Mouse (Mus musculus): ENCODE data around the gene Rimklb. TPM values are rescaled to one million over a fixed set of nuclear protein-coding genes. Genes with fewer than 3 reads are reported as not detected.

The Rimklb gene
- total and polyA plus RNA-seq, 2 experiments, result not detected

DNA sequence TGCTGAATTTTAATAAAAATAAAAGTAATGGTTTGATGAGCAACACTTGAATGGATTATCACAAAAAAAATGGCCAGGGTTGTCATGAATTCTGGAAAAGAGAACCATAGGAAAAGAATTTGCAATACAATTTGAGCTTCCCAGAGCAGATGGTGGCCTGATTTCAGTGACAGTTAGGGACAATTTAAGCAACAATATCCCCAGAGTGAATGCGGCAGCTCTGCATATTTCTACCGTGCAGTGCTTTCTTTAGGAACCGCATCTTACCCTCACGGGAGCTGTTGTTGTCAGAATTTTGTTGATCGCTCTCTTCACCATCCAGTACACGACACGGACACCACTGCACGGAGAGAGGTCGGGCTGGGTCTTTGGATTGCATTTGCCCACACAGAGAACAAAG, 41.0 kb upstream of the Rimklb start:
- TF ChIP-seq POLR2A (IDR thresholded peaks at IDR 0.05; ENCODE audit: extremely low read depth, insufficient read depth, low read length), result no peak
- no peak for TF ChIP-seq CTCF (IDR thresholded peaks at IDR 0.05; ENCODE audit: low read depth, low read length)
- H3K36me3 ChIP-seq (ENCODE audit: control insufficient read depth, insufficient read depth, low read length), result no peaks in the 10 kb centered on the region
- no peaks in the 10 kb centered on the region for H3K4me1 ChIP-seq (ENCODE audit: control insufficient read depth, insufficient read depth, low read length)
- 88% methylated on average over 9 of the region's 9 CpGs for WGBS
- H3K27me3 ChIP-seq (ENCODE audit: control insufficient read depth, insufficient read depth, low read length), result no peaks in the 10 kb centered on the region
- H3K79me2 ChIP-seq (ENCODE audit: control insufficient read depth, insufficient read depth, low read length), result no peaks in the 10 kb centered on the region
- H3K4me3 ChIP-seq (ENCODE audit: insufficient read depth, low read depth, low read length), result no peak overlapping the region
- H3K9ac ChIP-seq (ENCODE audit: low read depth, low read length), result no peak overlapping the region
- no peak overlapping the region for H3K27ac ChIP-seq (replicated peaks; ENCODE audit: insufficient read depth, low read depth, low read length)
- no peak for DNase-seq (ENCODE audit: extremely low read depth, low read depth, low spot score)

DNA sequence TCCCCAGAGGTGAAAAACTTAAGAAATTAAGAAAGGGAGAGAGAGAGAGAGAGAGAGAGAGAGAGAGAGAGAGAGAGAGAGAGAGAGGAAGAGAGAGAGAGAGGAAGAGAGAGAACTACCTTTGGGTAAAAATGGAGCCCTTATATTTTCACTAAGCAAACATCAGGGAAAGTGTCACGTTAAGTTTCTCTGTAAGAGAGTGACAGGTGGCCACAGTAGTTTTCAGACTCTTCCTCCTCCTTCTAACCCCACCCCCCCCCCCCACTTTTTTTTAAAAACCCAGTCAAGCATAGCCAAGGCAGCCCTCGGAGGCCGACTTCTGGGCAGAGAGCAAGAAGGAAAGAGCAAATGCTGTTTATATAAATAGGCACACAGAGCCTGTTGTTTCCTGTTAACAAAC, 35.5 kb upstream of the Rimklb start:
- TF ChIP-seq CTCF (IDR thresholded peaks at IDR 0.05; ENCODE audit: low read depth, low read length) (no peak), POLR2A (IDR thresholded peaks at IDR 0.05; ENCODE audit: extremely low read depth, insufficient read depth, low read length) (no peak)
- 56% methylated on average over 3 of the region's 3 CpGs for WGBS
- H3K27me3 ChIP-seq (ENCODE audit: control insufficient read depth, insufficient read depth, low read length), result no peaks in the 10 kb centered on the region; the same call in 1 of the 2 replicates
- no peak overlapping the region for H3K27ac ChIP-seq (replicated peaks; ENCODE audit: insufficient read depth, low read depth, low read length)
- DNase-seq (ENCODE audit: extremely low read depth, low read depth, low spot score), result no peak
- H3K4me3 ChIP-seq (ENCODE audit: insufficient read depth, low read depth, low read length), result no peak overlapping the region
- no peaks in the 10 kb centered on the region for H3K79me2 ChIP-seq (ENCODE audit: control insufficient read depth, insufficient read depth, low read length)
- H3K4me1 ChIP-seq (ENCODE audit: control insufficient read depth, insufficient read depth, low read length), result peaks cover 2% of the 10 kb centered on the region
- no peaks in the 10 kb centered on the region for H3K36me3 ChIP-seq (ENCODE audit: control insufficient read depth, insufficient read depth, low read length)
- no peak overlapping the region for H3K9ac ChIP-seq (ENCODE audit: low read depth, low read length)

DNA sequence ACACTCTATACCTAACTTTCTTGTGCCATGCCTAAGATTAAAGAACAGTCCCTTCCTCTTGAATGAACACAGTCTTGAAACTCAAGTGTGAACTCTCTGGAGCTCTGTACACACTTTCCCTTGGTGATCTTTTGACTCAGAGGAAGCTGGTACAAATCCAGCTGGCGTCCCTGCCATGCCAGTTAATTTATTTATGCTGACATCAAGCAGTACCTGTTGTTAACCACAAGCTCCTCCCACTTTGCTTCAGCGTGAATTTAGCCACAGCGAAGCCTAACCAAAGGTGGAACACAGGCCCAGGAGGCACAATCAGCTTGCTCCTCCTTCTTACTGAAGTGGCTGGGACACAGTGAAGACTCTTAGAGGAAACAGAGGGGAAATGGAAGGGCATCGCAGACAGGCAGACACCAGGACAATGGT, 34.3 kb upstream of the Rimklb start:
- peaks cover 2% of the 10 kb centered on the region for H3K4me1 ChIP-seq (ENCODE audit: control insufficient read depth, insufficient read depth, low read length)
- peak; percentile 62 for DNase-seq (ENCODE audit: extremely low read depth, low read depth, low spot score)
- no peak overlapping the region for H3K27ac ChIP-seq (replicated peaks; ENCODE audit: insufficient read depth, low read depth, low read length)
- 13% methylated on average over 4 of the region's 4 CpGs for WGBS
- no peak for TF ChIP-seq CTCF (IDR thresholded peaks at IDR 0.05; ENCODE audit: low read depth, low read length)
- TF ChIP-seq POLR2A (IDR thresholded peaks at IDR 0.05; ENCODE audit: extremely low read depth, insufficient read depth, low read length), result no peak
- no peaks in the 10 kb centered on the region for H3K79me2 ChIP-seq (ENCODE audit: control insufficient read depth, insufficient read depth, low read length)
- H3K4me3 ChIP-seq (ENCODE audit: insufficient read depth, low read depth, low read length), result no peak overlapping the region
- no peaks in the 10 kb centered on the region; the same call in 1 of the 2 replicates for H3K27me3 ChIP-seq (ENCODE audit: control insufficient read depth, insufficient read depth, low read length)
- no peaks in the 10 kb centered on the region for H3K36me3 ChIP-seq (ENCODE audit: control insufficient read depth, insufficient read depth, low read length)
- H3K9ac ChIP-seq (ENCODE audit: low read depth, low read length), result no peak overlapping the region

DNA sequence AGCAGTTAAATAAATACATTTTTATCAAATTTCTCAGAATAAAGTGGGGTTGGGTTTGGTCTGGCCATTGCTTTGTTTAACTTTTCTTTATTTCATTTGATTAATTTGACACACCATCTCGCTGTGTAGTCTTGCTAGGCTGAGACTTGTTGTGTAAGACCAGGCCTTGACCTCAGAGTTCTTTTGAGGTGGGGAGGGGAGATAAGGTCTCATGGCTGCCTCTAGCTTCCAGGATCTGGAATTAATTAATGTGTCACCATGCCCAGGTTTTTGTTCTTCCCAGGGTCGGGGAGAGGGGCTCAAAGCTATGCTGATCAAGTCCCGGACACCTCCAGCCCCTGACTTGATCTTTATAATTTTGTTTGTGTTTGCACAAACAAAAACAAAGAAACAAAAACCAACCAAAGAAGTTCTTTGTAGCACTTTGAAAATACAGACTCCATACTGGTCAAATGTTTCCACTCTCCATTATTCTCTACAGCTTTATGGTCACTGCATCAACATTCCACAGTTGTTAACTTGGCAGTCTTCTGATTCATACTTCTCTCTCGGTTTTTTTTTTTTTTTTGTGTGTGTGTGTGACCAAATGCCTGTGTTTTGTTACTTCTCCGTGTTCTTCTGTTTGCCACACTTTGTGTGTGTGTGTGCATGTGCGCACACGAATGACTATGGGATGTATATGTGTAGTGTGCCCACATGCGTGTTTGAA, 33.1 kb upstream of the Rimklb start:
- H3K36me3 ChIP-seq (ENCODE audit: control insufficient read depth, insufficient read depth, low read length), result no peaks in the 10 kb centered on the region
- WGBS, result 76% methylated on average over 8 of the region's 8 CpGs

DNA sequence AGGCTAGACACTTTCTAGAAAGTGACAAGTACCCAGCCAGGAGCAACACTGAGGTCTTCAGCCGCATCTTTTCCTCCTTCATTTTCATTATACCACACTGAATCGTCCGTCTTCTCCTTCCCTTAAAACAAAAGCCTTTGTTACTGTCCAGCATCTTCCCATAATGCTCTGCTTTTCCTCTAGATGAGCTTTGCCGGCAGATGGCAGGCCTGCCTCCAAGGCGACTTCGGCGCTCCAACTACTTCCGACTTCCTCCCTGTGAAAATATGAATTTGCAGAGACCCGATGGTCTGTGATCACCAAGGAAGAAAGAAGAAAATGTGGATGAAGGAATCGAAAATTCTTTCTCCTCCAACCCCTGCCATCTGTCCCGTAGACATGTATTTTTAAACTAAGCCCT, 29.6 kb upstream of the Rimklb start:
- WGBS, result 80% methylated on average over 11 of the region's 11 CpGs
- no peak for DNase-seq (ENCODE audit: extremely low read depth, low read depth, low spot score)
- Histone ChIP-seq H3K79me2 (ENCODE audit: control insufficient read depth, insufficient read depth, low read length) (no peaks in the 10 kb centered on the region), H3K36me3 (ENCODE audit: control insufficient read depth, insufficient read depth, low read length) (no peaks in the 10 kb centered on the region), H3K4me3 (ENCODE audit: insufficient read depth, low read depth, low read length) (no peak overlapping the region), H3K4me1 (ENCODE audit: control insufficient read depth, insufficient read depth, low read length) (peaks cover 2% of the 10 kb centered on the region), H3K27me3 (ENCODE audit: control insufficient read depth, insufficient read depth, low read length) (no peaks in the 10 kb centered on the region; the same call in 1 of the 2 replicates), H3K9ac (ENCODE audit: low read depth, low read length) (no peak overlapping the region), H3K27ac (replicated peaks; ENCODE audit: insufficient read depth, low read depth, low read length) (no peak overlapping the region)
- TF ChIP-seq POLR2A (IDR thresholded peaks at IDR 0.05; ENCODE audit: extremely low read depth, insufficient read depth, low read length), result no peak
- TF ChIP-seq CTCF (IDR thresholded peaks at IDR 0.05; ENCODE audit: low read depth, low read length), result no peak

More for the DNA sequence above, 33.1 kb upstream of the Rimklb start:
- Histone ChIP-seq H3K27me3 (ENCODE audit: control insufficient read depth, insufficient read depth, low read length) (no peaks in the 10 kb centered on the region; the same call in 1 of the 2 replicates), H3K9ac (ENCODE audit: low read depth, low read length) (no peak overlapping the region), H3K4me1 (ENCODE audit: control insufficient read depth, insufficient read depth, low read length) (peaks cover 2% of the 10 kb centered on the region), H3K79me2 (ENCODE audit: control insufficient read depth, insufficient read depth, low read length) (no peaks in the 10 kb centered on the region), H3K27ac (replicated peaks; ENCODE audit: insufficient read depth, low read depth, low read length) (no peak overlapping the region), H3K4me3 (ENCODE audit: insufficient read depth, low read depth, low read length) (no peak overlapping the region)
- DNase-seq (ENCODE audit: extremely low read depth, low read depth, low spot score), result no peak
- TF ChIP-seq CTCF (IDR thresholded peaks at IDR 0.05; ENCODE audit: low read depth, low read length) (no peak), POLR2A (IDR thresholded peaks at IDR 0.05; ENCODE audit: extremely low read depth, insufficient read depth, low read length) (no peak)

DNA sequence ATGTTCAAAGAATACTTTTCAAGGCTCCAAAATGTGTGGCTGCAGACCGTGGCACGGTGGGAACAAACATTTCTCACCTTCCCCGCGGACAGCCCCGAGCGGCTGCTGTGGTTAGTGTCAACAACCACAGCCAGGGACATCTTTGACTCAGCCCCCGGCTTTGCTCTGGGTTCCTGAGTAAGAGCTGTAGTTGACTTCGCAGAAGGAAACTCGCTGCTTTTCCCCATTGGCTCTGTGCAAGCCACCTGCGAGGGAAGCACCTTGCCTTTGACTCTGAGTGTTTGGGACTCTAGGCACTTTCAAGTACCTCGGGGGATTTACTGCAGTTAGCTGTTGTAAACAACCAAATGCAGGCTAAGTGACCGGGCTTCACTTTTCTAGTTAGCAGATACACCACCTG, 29.0 kb upstream of the Rimklb start:
- Histone ChIP-seq H3K4me1 (ENCODE audit: control insufficient read depth, insufficient read depth, low read length) (no peaks in the 10 kb centered on the region), H3K27me3 (ENCODE audit: control insufficient read depth, insufficient read depth, low read length) (no peaks in the 10 kb centered on the region; the same call in 1 of the 2 replicates), H3K4me3 (ENCODE audit: insufficient read depth, low read depth, low read length) (no peak overlapping the region), H3K36me3 (ENCODE audit: control insufficient read depth, insufficient read depth, low read length) (no peaks in the 10 kb centered on the region), H3K9ac (ENCODE audit: low read depth, low read length) (no peak overlapping the region), H3K27ac (replicated peaks; ENCODE audit: insufficient read depth, low read depth, low read length) (no peak overlapping the region), H3K79me2 (ENCODE audit: control insufficient read depth, insufficient read depth, low read length) (no peaks in the 10 kb centered on the region)
- DNase-seq (ENCODE audit: extremely low read depth, low read depth, low spot score), result no peak
- WGBS, result 13% methylated on average over 12 of the region's 12 CpGs
- TF ChIP-seq CTCF (IDR thresholded peaks at IDR 0.05; ENCODE audit: low read depth, low read length) (no peak), POLR2A (IDR thresholded peaks at IDR 0.05; ENCODE audit: extremely low read depth, insufficient read depth, low read length) (no peak)

Data from liver, adult 2 months (tissue).